Mouse (Mus musculus): ENCODE measurements around the gene Tlr3. TPM values are rescaled to one million over a fixed set of nuclear protein-coding genes. Genes with fewer than 3 reads are reported as not detected.

Tlr3 gene
- polyA plus RNA-seq (2015; fragmentation: Nextera tagmentation; extraction: Ambion mirVana): 0.98 and 0.99 TPM in 2 replicates

DNA sequence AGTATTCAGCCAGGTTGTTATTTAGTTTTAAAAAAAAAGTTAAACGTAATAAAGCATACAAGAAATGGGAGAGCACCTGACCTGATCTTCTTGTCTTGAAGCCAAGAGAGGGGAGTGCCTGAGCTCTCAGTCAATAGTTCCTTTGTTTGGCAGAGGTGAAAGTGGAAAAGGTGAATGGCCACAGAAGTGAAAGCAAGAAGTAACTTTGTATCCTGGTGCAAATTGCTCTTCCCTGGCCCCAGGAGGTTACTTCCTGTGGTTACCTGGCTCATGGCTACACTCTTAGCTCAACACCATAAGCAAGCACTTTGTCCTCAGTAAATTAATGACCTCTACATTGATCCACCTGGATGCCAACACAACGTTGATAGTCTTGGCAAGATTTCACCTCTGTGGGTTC lies at the start of gene Tlr3:
Tlr3 (minus strand) TSS at position 199 of the 400 bp plus-strand sequence.
- Histone ChIP-seq H3K9ac (replicated peaks; ENCODE audit: low read depth, low read length) (0 out of 2 replicates have a peak within 1 kb of the TSS, but pooled peaks have one; percentile 31), H3K4me1 (replicated peaks; ENCODE audit: control insufficient read depth, insufficient read depth, low read length) (peaks cover 3% of the 10 kb centered on the region; the same call in 1 of the 2 replicates), H3K9me3 (ENCODE audit: control insufficient read depth, low read length) (no peaks in the 10 kb centered on the region), H3K4me3 (replicated peaks; ENCODE audit: low read length) (peak within 1 kb of the TSS; percentile 33), H3K27ac (ENCODE audit: low read length) (no peak within 1 kb of the TSS), H3K27me3 (replicated peaks; ENCODE audit: control insufficient read depth, insufficient read depth, low read length) (no peaks in the 10 kb centered on the region), H3K36me3 (ENCODE audit: control insufficient read depth, insufficient read depth) (no peaks in the 10 kb centered on the region), H3K4me2 (ENCODE audit: low read length) (peak within 1 kb of the TSS; percentile 56)
- no peak for ATAC-seq
- WGBS: 55% methylated on average over 2 of the region's 2 CpGs

DNA sequence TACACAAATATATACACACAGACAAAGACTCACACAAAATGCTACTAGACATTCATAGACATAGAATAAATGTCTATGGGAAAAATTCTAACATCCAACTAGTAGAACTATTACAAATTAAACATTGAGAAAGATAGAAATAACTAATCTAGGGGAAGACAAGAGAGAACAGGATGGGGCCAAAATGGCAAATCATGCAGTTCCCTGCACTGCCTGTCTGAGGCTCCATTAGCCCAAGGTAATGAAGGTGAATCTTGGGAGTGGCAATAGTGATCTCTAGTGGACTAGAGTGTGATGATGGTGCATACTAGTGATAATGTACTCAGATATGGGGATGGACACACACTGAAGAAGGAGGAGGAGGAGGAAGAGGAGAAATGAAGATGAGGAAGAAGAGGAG lies 47.0 kb upstream of the Tlr3 start:
- H3K27ac ChIP-seq (ENCODE audit: low read length): no peak overlapping the region
- no peak overlapping the region for H3K4me2 ChIP-seq (ENCODE audit: low read length)
- no peak for ATAC-seq
- no peaks in the 10 kb centered on the region for H3K27me3 ChIP-seq (replicated peaks; ENCODE audit: control insufficient read depth, insufficient read depth, low read length)
- H3K9ac ChIP-seq (replicated peaks; ENCODE audit: low read depth, low read length): no peak overlapping the region
- H3K36me3 ChIP-seq (ENCODE audit: control insufficient read depth, insufficient read depth): no peaks in the 10 kb centered on the region
- no peaks in the 10 kb centered on the region for H3K9me3 ChIP-seq (ENCODE audit: control insufficient read depth, low read length)
- peaks cover 2% of the 10 kb centered on the region; the same call in 1 of the 2 replicates for H3K4me1 ChIP-seq (replicated peaks; ENCODE audit: control insufficient read depth, insufficient read depth, low read length)
- H3K4me3 ChIP-seq (replicated peaks; ENCODE audit: low read length): no peak overlapping the region

DNA sequence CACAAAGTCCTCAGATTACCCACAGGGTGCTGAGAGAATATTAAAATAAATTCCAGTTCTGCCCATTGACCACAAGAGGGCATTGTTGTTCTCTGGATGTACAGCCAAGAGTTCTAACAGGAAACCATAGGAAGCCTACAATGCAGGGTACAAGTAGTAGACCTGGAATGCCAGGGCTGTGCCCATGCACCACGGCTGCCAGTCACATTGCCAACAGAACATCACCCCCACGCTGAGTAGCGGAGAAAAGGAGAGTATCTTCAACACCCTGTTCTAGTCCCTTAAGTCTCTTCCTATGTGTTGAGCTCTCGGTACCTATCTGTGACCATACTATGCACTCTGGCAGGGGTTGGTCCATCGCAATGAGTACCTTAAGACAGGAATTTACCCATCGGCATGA lies 43.5 kb upstream of the Tlr3 start:
- ATAC-seq: peak; percentile 91
- 61% methylated on average over 6 of the region's 6 CpGs for WGBS
- no peaks in the 10 kb centered on the region for H3K36me3 ChIP-seq (ENCODE audit: control insufficient read depth, insufficient read depth)
- H3K27me3 ChIP-seq (replicated peaks; ENCODE audit: control insufficient read depth, insufficient read depth, low read length): no peaks in the 10 kb centered on the region
- no peak overlapping the region for H3K4me3 ChIP-seq (replicated peaks; ENCODE audit: low read length)
- no peak overlapping the region for H3K4me2 ChIP-seq (ENCODE audit: low read length)
- no peaks in the 10 kb centered on the region for H3K9me3 ChIP-seq (ENCODE audit: control insufficient read depth, low read length)
- no peak overlapping the region for H3K9ac ChIP-seq (replicated peaks; ENCODE audit: low read depth, low read length)
- H3K27ac ChIP-seq (ENCODE audit: low read length): no peak overlapping the region
- peaks cover 2% of the 10 kb centered on the region; the same call in 1 of the 2 replicates for H3K4me1 ChIP-seq (replicated peaks; ENCODE audit: control insufficient read depth, insufficient read depth, low read length)

DNA sequence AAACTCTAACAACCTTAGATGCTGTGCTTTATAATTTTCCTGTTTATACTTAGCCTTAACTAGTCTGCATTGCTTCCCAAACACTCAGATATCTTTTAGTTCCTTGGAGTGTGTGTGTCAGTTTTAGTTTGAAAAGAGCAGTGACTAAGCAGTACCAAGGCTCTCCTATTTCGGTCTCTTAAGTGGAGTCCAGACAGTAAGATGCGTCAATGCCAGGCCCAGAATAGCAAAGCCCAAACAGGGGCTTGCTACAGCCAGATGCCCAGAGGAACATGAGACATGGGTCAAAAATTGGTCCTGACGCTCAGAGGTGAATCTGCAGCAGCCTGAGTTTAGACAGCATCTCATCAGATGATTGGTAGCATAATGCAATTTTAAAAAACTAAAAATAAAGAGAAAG lies 41.2 kb upstream of the Tlr3 start:
- Histone ChIP-seq H3K27me3 (replicated peaks; ENCODE audit: control insufficient read depth, insufficient read depth, low read length) (no peaks in the 10 kb centered on the region), H3K27ac (ENCODE audit: low read length) (no peak overlapping the region), H3K9ac (replicated peaks; ENCODE audit: low read depth, low read length) (no peak overlapping the region), H3K4me3 (replicated peaks; ENCODE audit: low read length) (no peak overlapping the region), H3K4me2 (ENCODE audit: low read length) (no peak overlapping the region), H3K9me3 (ENCODE audit: control insufficient read depth, low read length) (no peaks in the 10 kb centered on the region), H3K36me3 (ENCODE audit: control insufficient read depth, insufficient read depth) (no peaks in the 10 kb centered on the region), H3K4me1 (replicated peaks; ENCODE audit: control insufficient read depth, insufficient read depth, low read length) (peaks cover 2% of the 10 kb centered on the region; the same call in 1 of the 2 replicates)
- no peak for ATAC-seq
- WGBS: 84% methylated on average over 3 of the region's 3 CpGs

DNA sequence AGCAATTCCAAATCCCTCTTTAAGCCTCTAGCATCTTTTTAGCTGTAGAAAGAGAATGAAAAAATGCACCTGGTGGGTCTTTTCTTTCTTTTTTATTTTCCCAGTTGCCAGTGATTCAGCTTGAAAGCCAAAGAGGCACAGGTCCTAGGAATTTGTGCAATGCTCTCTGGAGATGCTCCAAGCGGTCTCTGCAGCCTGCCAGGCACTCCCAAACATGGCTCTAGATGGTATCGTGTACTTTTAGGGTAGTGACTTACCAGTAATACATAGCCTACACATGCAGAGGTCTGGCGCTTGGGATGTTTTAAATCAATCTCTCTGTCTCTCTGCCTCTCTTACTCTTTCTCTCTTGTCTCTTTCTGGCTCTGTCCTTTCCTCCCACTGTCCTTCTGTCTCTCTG lies 38.0 kb upstream of the Tlr3 start:
- Histone ChIP-seq H3K4me1 (replicated peaks; ENCODE audit: control insufficient read depth, insufficient read depth, low read length) (no peaks in the 10 kb centered on the region), H3K4me2 (ENCODE audit: low read length) (no peak overlapping the region), H3K27me3 (replicated peaks; ENCODE audit: control insufficient read depth, insufficient read depth, low read length) (no peaks in the 10 kb centered on the region), H3K36me3 (ENCODE audit: control insufficient read depth, insufficient read depth) (no peaks in the 10 kb centered on the region), H3K4me3 (replicated peaks; ENCODE audit: low read length) (no peak overlapping the region), H3K9ac (replicated peaks; ENCODE audit: low read depth, low read length) (no peak overlapping the region), H3K9me3 (ENCODE audit: control insufficient read depth, low read length) (no peaks in the 10 kb centered on the region), H3K27ac (ENCODE audit: low read length) (no peak overlapping the region)
- 82% methylated on average over 3 of the region's 3 CpGs for WGBS
- ATAC-seq: no peak

DNA sequence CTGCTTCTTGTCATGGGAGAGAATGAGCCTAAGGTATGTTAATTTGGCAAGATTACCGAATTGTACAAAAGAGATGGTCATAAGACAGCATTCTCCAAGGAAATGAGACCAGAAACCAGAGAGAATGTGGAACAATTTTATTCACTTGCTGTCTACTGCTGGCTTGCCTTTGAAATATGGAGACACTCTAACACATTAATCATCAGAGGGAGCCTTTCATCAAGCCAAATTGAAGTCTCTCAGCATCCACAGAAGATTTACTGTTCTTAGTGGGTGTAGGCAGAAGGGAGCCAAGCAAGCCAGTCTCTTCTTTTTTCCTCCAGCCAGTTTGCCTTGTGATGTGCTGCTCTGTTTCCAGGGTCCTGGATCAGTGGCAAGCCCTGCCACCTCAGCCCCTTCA lies 37.4 kb upstream of the Tlr3 start:
- Histone ChIP-seq H3K36me3 (ENCODE audit: control insufficient read depth, insufficient read depth) (no peaks in the 10 kb centered on the region), H3K4me3 (replicated peaks; ENCODE audit: low read length) (no peak overlapping the region), H3K9ac (replicated peaks; ENCODE audit: low read depth, low read length) (no peak overlapping the region), H3K27ac (ENCODE audit: low read length) (no peak overlapping the region), H3K4me2 (ENCODE audit: low read length) (no peak overlapping the region), H3K9me3 (ENCODE audit: control insufficient read depth, low read length) (no peaks in the 10 kb centered on the region), H3K27me3 (replicated peaks; ENCODE audit: control insufficient read depth, insufficient read depth, low read length) (no peaks in the 10 kb centered on the region), H3K4me1 (replicated peaks; ENCODE audit: control insufficient read depth, insufficient read depth, low read length) (no peaks in the 10 kb centered on the region)
- no peak for ATAC-seq
- 77% methylated on average over 1 of the region's 1 CpGs for WGBS

DNA sequence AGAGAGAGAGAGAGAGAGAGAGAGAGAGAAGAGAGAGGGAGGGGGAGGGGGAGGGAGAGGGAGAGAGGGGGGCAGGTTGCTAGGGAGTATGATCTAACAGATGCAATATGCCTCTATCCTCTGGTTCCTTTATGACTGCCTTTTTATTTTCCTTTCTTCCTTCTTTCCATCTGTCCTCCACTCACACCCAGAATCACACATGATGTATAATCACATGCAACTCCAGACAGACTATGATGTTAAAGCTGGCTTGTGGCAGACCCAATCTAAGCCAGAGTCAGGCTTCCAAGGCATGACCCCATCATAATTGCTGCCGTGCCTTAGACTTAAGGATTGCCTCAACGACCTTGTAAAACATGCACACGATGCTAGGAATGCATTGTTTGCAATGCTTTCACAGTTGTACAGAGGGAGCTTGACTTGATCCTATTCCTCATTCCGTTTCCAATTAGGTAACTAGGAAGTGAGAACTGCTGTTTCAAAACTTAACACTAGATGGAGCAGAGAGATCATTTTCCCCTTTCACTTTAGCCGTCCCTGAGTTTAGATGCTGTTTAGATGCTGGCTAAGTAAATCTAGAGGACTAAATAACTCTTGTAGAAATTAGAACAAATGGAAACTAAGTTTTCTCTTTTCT lies 28.1 kb upstream of the Tlr3 start:
- WGBS: 1% methylated on average over 5 of the region's 5 CpGs
- ATAC-seq: peak; percentile 92
- H3K9ac ChIP-seq (replicated peaks; ENCODE audit: low read depth, low read length): no peak overlapping the region
- peak overlapping the region; percentile 32 for H3K4me2 ChIP-seq (ENCODE audit: low read length)
- no peaks in the 10 kb centered on the region for H3K27me3 ChIP-seq (replicated peaks; ENCODE audit: control insufficient read depth, insufficient read depth, low read length)
- H3K27ac ChIP-seq (ENCODE audit: low read length): peak overlapping the region; percentile 58; the same call in 1 of the 2 replicates
- no peaks in the 10 kb centered on the region for H3K36me3 ChIP-seq (ENCODE audit: control insufficient read depth, insufficient read depth)
- no peaks in the 10 kb centered on the region; the same call in none of the 2 replicates for H3K4me1 ChIP-seq (replicated peaks; ENCODE audit: control insufficient read depth, insufficient read depth, low read length)
- no peak overlapping the region for H3K4me3 ChIP-seq (replicated peaks; ENCODE audit: low read length)
- H3K9me3 ChIP-seq (ENCODE audit: control insufficient read depth, low read length): no peaks in the 10 kb centered on the region

DNA sequence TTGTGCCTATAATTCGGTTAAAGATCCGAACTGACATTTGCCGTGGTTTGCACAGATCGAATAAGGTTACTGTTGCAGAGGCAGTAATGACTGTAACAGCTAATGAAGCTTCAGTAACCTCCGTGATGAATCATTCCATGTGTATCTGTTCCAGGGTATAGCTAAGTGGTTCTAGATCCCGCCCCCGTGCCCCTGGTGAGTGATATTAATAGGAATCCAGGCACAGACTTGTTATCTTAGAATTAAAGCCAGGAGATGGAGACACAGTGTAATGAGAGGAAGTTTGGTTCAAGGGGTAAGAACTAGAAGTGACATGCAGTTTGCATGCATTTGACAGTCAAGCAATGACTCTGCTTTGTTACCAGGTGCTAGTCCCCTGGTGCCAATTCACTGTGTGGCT lies 9.3 kb upstream of the Tlr3 start:
- Histone ChIP-seq H3K4me2 (ENCODE audit: low read length) (no peak overlapping the region), H3K9me3 (ENCODE audit: control insufficient read depth, low read length) (no peaks in the 10 kb centered on the region), H3K4me3 (replicated peaks; ENCODE audit: low read length) (no peak overlapping the region), H3K4me1 (replicated peaks; ENCODE audit: control insufficient read depth, insufficient read depth, low read length) (no peaks in the 10 kb centered on the region), H3K27me3 (replicated peaks; ENCODE audit: control insufficient read depth, insufficient read depth, low read length) (no peaks in the 10 kb centered on the region), H3K36me3 (ENCODE audit: control insufficient read depth, insufficient read depth) (no peaks in the 10 kb centered on the region), H3K9ac (replicated peaks; ENCODE audit: low read depth, low read length) (no peak overlapping the region), H3K27ac (ENCODE audit: low read length) (no peak overlapping the region)
- ATAC-seq: no peak
- WGBS: 95% methylated on average over 7 of the region's 7 CpGs

DNA sequence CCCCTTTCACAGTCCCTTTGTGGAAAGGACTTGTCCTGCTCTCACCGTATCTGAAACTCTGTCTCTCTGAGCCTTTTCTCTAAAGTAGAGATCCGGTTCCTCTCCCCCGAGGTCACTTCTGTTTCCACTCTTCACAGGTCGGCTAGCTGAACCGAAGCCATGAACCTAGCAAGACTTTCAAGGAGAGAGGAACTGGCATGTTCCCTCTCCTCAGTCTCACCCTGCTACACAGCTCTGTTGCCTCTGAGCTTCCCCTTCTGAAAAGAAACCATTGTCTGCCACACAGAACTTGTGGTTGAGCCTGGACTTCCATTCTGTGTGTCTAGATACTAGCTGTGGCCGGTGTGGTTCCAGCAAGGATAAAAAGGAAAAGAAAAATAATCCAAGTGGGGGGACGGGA lies 4.1 kb upstream of the Tlr3 start:
- peaks cover 3% of the 10 kb centered on the region; the same call in 1 of the 2 replicates for H3K4me1 ChIP-seq (replicated peaks; ENCODE audit: control insufficient read depth, insufficient read depth, low read length)
- no peaks in the 10 kb centered on the region for H3K9me3 ChIP-seq (ENCODE audit: control insufficient read depth, low read length)
- H3K4me2 ChIP-seq (ENCODE audit: low read length): no peak overlapping the region
- no peak for ATAC-seq
- no peak overlapping the region for H3K4me3 ChIP-seq (replicated peaks; ENCODE audit: low read length)
- H3K27ac ChIP-seq (ENCODE audit: low read length): no peak overlapping the region
- no peaks in the 10 kb centered on the region for H3K27me3 ChIP-seq (replicated peaks; ENCODE audit: control insufficient read depth, insufficient read depth, low read length)
- no peak overlapping the region for H3K9ac ChIP-seq (replicated peaks; ENCODE audit: low read depth, low read length)
- no peaks in the 10 kb centered on the region for H3K36me3 ChIP-seq (ENCODE audit: control insufficient read depth, insufficient read depth)
- WGBS: 85% methylated on average over 7 of the region's 7 CpGs

All from forebrain, embryonic 16.5 days (tissue).